In genomic region chr12:104069620-104070019, GRCm38 (mm10) we compare ENCODE assay signal across 9 mouse cellular contexts. TPM values are rescaled to one million over a fixed set of nuclear protein-coding genes. Genes with fewer than 3 reads are reported as not detected.
DNase-seq lines count a peak whose midpoint lies in the region; ATAC-seq and TF ChIP-seq lines count a peak whose summit lies in the region.
"Had no signal": no experiment of that assay in that cellular context is flagged by ENCODE, and none has a peak within 500 bp of the region (broad histone marks: within the 10 kb centered on the region; RNA-seq: fewer than 3 reads in every experiment).

No protein-coding gene starts in this region.

- H3K9me3 ChIP-seq in kidney, postnatal 0 days (replicated peaks; ENCODE audit: low read length): no peaks in the 10 kb centered on the region
- no peaks in the 10 kb centered on the region for H3K9me3 ChIP-seq in liver, embryonic 14.5 days (ENCODE audit: control insufficient read depth, low read length)
- H3K9me3 ChIP-seq in neural tube, embryonic 13.5 days: no peaks in the 10 kb centered on the region
- H3K9me3 ChIP-seq: stomach, embryonic 15.5 days had no signal

- H3K27ac ChIP-seq in thymus, adult 2 months (ENCODE audit: control insufficient read depth, insufficient read depth, low read length): no peak overlapping the region
- no peak overlapping the region for H3K27ac ChIP-seq in kidney, postnatal 0 days
- no peak overlapping the region for H3K27ac ChIP-seq in liver, embryonic 14.5 days
- H3K27ac ChIP-seq in neural tube, embryonic 13.5 days (replicated peaks): no peak overlapping the region
- H3K27ac ChIP-seq: stomach, embryonic 15.5 days had no signal

- no peak overlapping the region for H3K4me2 ChIP-seq in kidney, postnatal 0 days (ENCODE audit: low read length)
- no peak overlapping the region for H3K4me2 ChIP-seq in liver, embryonic 14.5 days (ENCODE audit: low read depth)
- H3K4me2 ChIP-seq in neural tube, embryonic 13.5 days: no peak overlapping the region
- H3K4me2 ChIP-seq: stomach, embryonic 15.5 days had no signal

- TF ChIP-seq CTCF in thymus, adult 2 months (IDR thresholded peaks at IDR 0.05; ENCODE audit: borderline replicate concordance, control insufficient read depth, extremely low read depth, insufficient read depth, low read length, poor library complexity): no peak; the same call in 1 of the 2 replicates
- peak; percentile 81 for TF ChIP-seq CTCF in kidney, postnatal 0 days (IDR thresholded peaks at IDR 0.05; ENCODE audit: low read depth)
- peak; percentile 74 for TF ChIP-seq CTCF in liver, embryonic 14.5 days (IDR thresholded peaks at IDR 0.05; ENCODE audit: low read depth)

- H3K9ac ChIP-seq in kidney, postnatal 0 days (ENCODE audit: low read depth, low read length): no peak overlapping the region
- H3K9ac ChIP-seq in liver, embryonic 14.5 days (replicated peaks): no peak overlapping the region
- no peak overlapping the region for H3K9ac ChIP-seq in neural tube, embryonic 13.5 days
- H3K9ac ChIP-seq: stomach, embryonic 15.5 days had no signal

- no peaks in the 10 kb centered on the region for H3K27me3 ChIP-seq in thymus, adult 2 months (ENCODE audit: control insufficient read depth, insufficient read depth, low read length)
- no peaks in the 10 kb centered on the region for H3K27me3 ChIP-seq in kidney, postnatal 0 days (ENCODE audit: insufficient read depth, low read length)
- H3K27me3 ChIP-seq in liver, embryonic 14.5 days (ENCODE audit: control insufficient read depth, insufficient read depth, low read length): no peaks in the 10 kb centered on the region
- H3K27me3 ChIP-seq in neural tube, embryonic 13.5 days: no peaks in the 10 kb centered on the region
- H3K27me3 ChIP-seq: stomach, embryonic 15.5 days had no signal

- peak; percentile 33 for DNase-seq in thymus, adult 2 months
- no peak for DNase-seq in thymus, adult 18-20 months
- peak; percentile 60 to 84 for DNase-seq in cerebellum, postnatal 4 days (ENCODE audit: low spot score in 2 of 2)
- DNase-seq in kidney, postnatal 0 days (ENCODE audit: low spot score): peak; percentile 87
- peak in 2 of 3 experiments; percentile 29 to 33 for DNase-seq in liver, embryonic 14.5 days (ENCODE audit: low read depth in 3 of 3, low spot score in 3 of 3)
- peak; percentile 44 for DNase-seq in thymus, postnatal 0 days (ENCODE audit: low spot score)

- no peaks in the 10 kb centered on the region; the same call in 1 of the 2 replicates for H3K4me1 ChIP-seq in thymus, adult 2 months (replicated peaks; ENCODE audit: control insufficient read depth, insufficient read depth, low read length)
- no peaks in the 10 kb centered on the region for H3K4me1 ChIP-seq in kidney, postnatal 0 days (replicated peaks; ENCODE audit: insufficient read depth, low read length)
- H3K4me1 ChIP-seq in liver, embryonic 14.5 days (replicated peaks; ENCODE audit: control insufficient read depth in 2 of 2, insufficient read depth in 2 of 2, low read length in 1 of 2): no peaks in the 10 kb centered on the region
- peaks cover 16% of the 10 kb centered on the region for H3K4me1 ChIP-seq in neural tube, embryonic 13.5 days (replicated peaks)
- H3K4me1 ChIP-seq: stomach, embryonic 15.5 days had no signal

- no peaks in the 10 kb centered on the region for H3K36me3 ChIP-seq in thymus, adult 2 months (ENCODE audit: control insufficient read depth, insufficient read depth, low read length)
- H3K36me3 ChIP-seq in kidney, postnatal 0 days (ENCODE audit: insufficient read depth, low read length): no peaks in the 10 kb centered on the region
- no peaks in the 10 kb centered on the region for H3K36me3 ChIP-seq in liver, embryonic 14.5 days (replicated peaks; ENCODE audit: control insufficient read depth, insufficient read depth, low read depth)
- H3K36me3 ChIP-seq in neural tube, embryonic 13.5 days: no peaks in the 10 kb centered on the region
- H3K36me3 ChIP-seq: stomach, embryonic 15.5 days had no signal

- no peak overlapping the region for H3K4me3 ChIP-seq in thymus, adult 2 months (ENCODE audit: control insufficient read depth, insufficient read depth, low read length)
- no peak overlapping the region for H3K4me3 ChIP-seq in kidney, postnatal 0 days (replicated peaks; ENCODE audit: low read depth, low read length)
- no peak overlapping the region for H3K4me3 ChIP-seq in liver, embryonic 14.5 days (ENCODE audit: insufficient read depth in 1 of 2, low read depth in 2 of 2, low read length in 2 of 2)
- H3K4me3 ChIP-seq in neural tube, embryonic 13.5 days: no peak overlapping the region
- H3K4me3 ChIP-seq: stomach, embryonic 15.5 days had no signal

- TF ChIP-seq EP300 in liver, embryonic 14.5 days (IDR thresholded peaks at IDR 0.05; ENCODE audit: low read depth): no peak

- TF ChIP-seq POLR2A in thymus, adult 2 months (IDR thresholded peaks at IDR 0.05; ENCODE audit: control insufficient read depth, extremely low read depth, insufficient read depth, low read length, poor library complexity): no peak

- ATAC-seq in granulocyte monocyte progenitor cell, adult 5-6 weeks (replicated peaks; ENCODE audit: poor library complexity, severe bottlenecking): peak; percentile 60
- ATAC-seq in kidney, postnatal 0 days (replicated peaks; ENCODE audit: low FRiP score, low read depth): no peak
- ATAC-seq in liver, embryonic 14.5 days (ENCODE audit: insufficient read depth): 0 out of 2 replicates have a peak, but pooled peaks have one; percentile 21
- peak; percentile 40; the same call in 1 of the 2 replicates for ATAC-seq in neural tube, embryonic 13.5 days (ENCODE audit: low read depth)

- WGBS in thymus, adult 2 months: 5% methylated on average over 2 of the region's 2 CpGs
- WGBS in kidney, postnatal 0 days: 8% methylated on average over 2 of the region's 2 CpGs
- 3% methylated on average over 2 of the region's 2 CpGs for WGBS in liver, embryonic 14.5 days (ENCODE audit: insufficient replicate concordance)
- 15% methylated on average over 2 of the region's 2 CpGs for WGBS in neural tube, embryonic 13.5 days

RNA-seq across cellular contexts. Expression of gene Serpina12, which starts 25.4 kb away (rescaled TPM):
- 0.15 TPM in 2 replicates for polyA plus RNA-seq in thymus, adult 2 months (2012; rRNA removed)
- total RNA-seq in granulocyte monocyte progenitor cell, adult 5-6 weeks (2014; fragmentation: Nextera tagmentation): not detected in 2 replicates
- 0.13 TPM in 1 of 2 replicates, not detected in the other for total RNA-seq in granulocyte monocyte progenitor cell, adult 5-6 weeks (2017)
- not detected in 2 replicates for polyA plus RNA-seq in kidney, postnatal 0 days (2015; fragmentation: Nextera tagmentation; extraction: Ambion mirVana)
- polyA plus RNA-seq in liver, embryonic 14.5 days (2012; rRNA removed): 0.01 and 0.02 TPM in 2 replicates
- not detected in 2 replicates for polyA plus RNA-seq in liver, embryonic 14.5 days (2014; fragmentation: Nextera tagmentation; extraction: Ambion mirVana)
- 0.08 TPM in 1 of 2 replicates, not detected in the other for polyA plus RNA-seq in neural tube, embryonic 13.5 days (2015; fragmentation: Nextera tagmentation; extraction: Ambion mirVana)
- 0.20 and 0.27 TPM in 2 replicates for polyA plus RNA-seq in thymus, postnatal 0 days (2015; fragmentation: Nextera tagmentation; extraction: Ambion mirVana)
- polyA plus RNA-seq: stomach, embryonic 15.5 days had no signal

RNA-seq across cellular contexts. Expression of gene Serpina5, which starts 31.3 kb away (rescaled TPM):
- 0.05 TPM in 1 of 2 replicates, not detected in the other for polyA plus RNA-seq in thymus, adult 2 months (2012; rRNA removed)
- not detected in 2 replicates for total RNA-seq in granulocyte monocyte progenitor cell, adult 5-6 weeks (2014; fragmentation: Nextera tagmentation)
- total RNA-seq in granulocyte monocyte progenitor cell, adult 5-6 weeks (2017): not detected in 2 replicates
- not detected in 2 replicates for polyA plus RNA-seq in kidney, postnatal 0 days (2015; fragmentation: Nextera tagmentation; extraction: Ambion mirVana)
- 0.08 and 0.11 TPM in 2 replicates for polyA plus RNA-seq in liver, embryonic 14.5 days (2012; rRNA removed)
- polyA plus RNA-seq in liver, embryonic 14.5 days (2014; fragmentation: Nextera tagmentation; extraction: Ambion mirVana): 0.14 and 0.22 TPM in 2 replicates
- polyA plus RNA-seq in neural tube, embryonic 13.5 days (2015; fragmentation: Nextera tagmentation; extraction: Ambion mirVana): not detected in 2 replicates
- polyA plus RNA-seq in thymus, postnatal 0 days (2015; fragmentation: Nextera tagmentation; extraction: Ambion mirVana): not detected in 2 replicates

RNA-seq across cellular contexts. Expression of gene Serpina3a, which starts 42.9 kb away (rescaled TPM):
- 0.10 TPM in 1 of 2 replicates, not detected in the other for polyA plus RNA-seq in thymus, adult 2 months (2012; rRNA removed)
- total RNA-seq in granulocyte monocyte progenitor cell, adult 5-6 weeks (2014; fragmentation: Nextera tagmentation): not detected in 2 replicates
- total RNA-seq in granulocyte monocyte progenitor cell, adult 5-6 weeks (2017): not detected in 2 replicates
- not detected in 2 replicates for polyA plus RNA-seq in kidney, postnatal 0 days (2015; fragmentation: Nextera tagmentation; extraction: Ambion mirVana)
- not detected in 2 replicates for polyA plus RNA-seq in liver, embryonic 14.5 days (2012; rRNA removed)
- not detected in 2 replicates for polyA plus RNA-seq in liver, embryonic 14.5 days (2014; fragmentation: Nextera tagmentation; extraction: Ambion mirVana)
- polyA plus RNA-seq in neural tube, embryonic 13.5 days (2015; fragmentation: Nextera tagmentation; extraction: Ambion mirVana): not detected in 2 replicates
- polyA plus RNA-seq in thymus, postnatal 0 days (2015; fragmentation: Nextera tagmentation; extraction: Ambion mirVana): not detected in 2 replicates
- polyA plus RNA-seq: stomach, embryonic 15.5 days had no signal

RNA-seq across cellular contexts. Expression of gene Serpina9, which starts 56.1 kb away (rescaled TPM):
- 0.39 and 0.78 TPM in 2 replicates for polyA plus RNA-seq in thymus, adult 2 months (2012; rRNA removed)
- not detected in 2 replicates for total RNA-seq in granulocyte monocyte progenitor cell, adult 5-6 weeks (2014; fragmentation: Nextera tagmentation)
- not detected in 2 replicates for total RNA-seq in granulocyte monocyte progenitor cell, adult 5-6 weeks (2017)
- 0.04 TPM in 1 of 2 replicates, not detected in the other for polyA plus RNA-seq in kidney, postnatal 0 days (2015; fragmentation: Nextera tagmentation; extraction: Ambion mirVana)
- polyA plus RNA-seq in liver, embryonic 14.5 days (2012; rRNA removed): not detected in 2 replicates
- polyA plus RNA-seq in liver, embryonic 14.5 days (2014; fragmentation: Nextera tagmentation; extraction: Ambion mirVana): not detected in 2 replicates
- not detected in 2 replicates for polyA plus RNA-seq in neural tube, embryonic 13.5 days (2015; fragmentation: Nextera tagmentation; extraction: Ambion mirVana)
- polyA plus RNA-seq in thymus, postnatal 0 days (2015; fragmentation: Nextera tagmentation; extraction: Ambion mirVana): 0.95 and 1.1 TPM in 2 replicates
- polyA plus RNA-seq: stomach, embryonic 15.5 days had no signal

RNA-seq across cellular contexts. Expression of gene Serpina3b, which starts 58.2 kb away (rescaled TPM):
- 0.09 and 0.19 TPM in 2 replicates for polyA plus RNA-seq in thymus, adult 2 months (2012; rRNA removed)
- total RNA-seq in granulocyte monocyte progenitor cell, adult 5-6 weeks (2014; fragmentation: Nextera tagmentation): not detected in 2 replicates
- total RNA-seq in granulocyte monocyte progenitor cell, adult 5-6 weeks (2017): not detected in 2 replicates
- polyA plus RNA-seq in kidney, postnatal 0 days (2015; fragmentation: Nextera tagmentation; extraction: Ambion mirVana): not detected in 2 replicates
- 0.04 and 0.11 TPM in 2 replicates for polyA plus RNA-seq in liver, embryonic 14.5 days (2012; rRNA removed)
- polyA plus RNA-seq in liver, embryonic 14.5 days (2014; fragmentation: Nextera tagmentation; extraction: Ambion mirVana): 0.10 and 0.34 TPM in 2 replicates
- polyA plus RNA-seq in neural tube, embryonic 13.5 days (2015; fragmentation: Nextera tagmentation; extraction: Ambion mirVana): not detected in 2 replicates
- not detected in 2 replicates for polyA plus RNA-seq in thymus, postnatal 0 days (2015; fragmentation: Nextera tagmentation; extraction: Ambion mirVana)
- polyA plus RNA-seq: stomach, embryonic 15.5 days had no signal

Comparison
In these comparisons a context has a peak if more than half of its experiments do, and no peak if none do; other contexts are left out.
1. DNase-seq: peak in thymus, adult 2 months (single experiment), cerebellum, postnatal 4 days (2 of 2), kidney, postnatal 0 days (single experiment), liver, embryonic 14.5 days (2 of 3) and thymus, postnatal 0 days (single experiment); none in thymus, adult 18-20 months (0 of 2).